Mouse (Mus musculus) E14TG2a.4 (cell line): ENCODE results near the gene Cadps2.

ENCODE experiments used
- CTCF ChIP-seq: conservative IDR thresholded peaks from 2 replicates; pipeline ENCODE4 v1.5.1; 2014; ENCODE audit warnings: low read length
- NANOG ChIP-seq: IDR thresholded peaks from 2 replicates; pipeline ENCODE4 v1.6.1; 2014; ENCODE audit warnings: borderline replicate concordance, low read length, mixed read lengths

DNA sequence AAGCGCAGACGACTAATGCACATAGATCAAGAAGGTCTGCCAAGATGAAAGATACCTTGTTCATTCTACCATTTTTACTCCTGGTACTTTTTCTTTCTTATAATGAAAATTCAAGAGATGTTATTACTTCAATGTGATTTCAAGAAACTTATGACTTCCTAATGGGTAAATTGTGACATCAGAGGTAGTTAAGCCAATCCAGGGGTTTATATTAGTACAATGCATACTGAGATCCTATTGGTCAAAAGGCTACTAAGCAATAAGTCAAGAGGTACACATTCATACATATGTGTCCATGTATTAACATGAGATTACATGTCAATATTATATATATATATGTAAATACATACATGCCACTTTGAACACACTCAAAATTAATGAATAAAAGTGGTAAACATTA, 184.2 kb downstream of the Cadps2 start, which contains the start of gene Rnf148:
- no peak for TF ChIP-seq CTCF
- TF ChIP-seq NANOG, result no peak
